Mouse (Mus musculus) urinary bladder, postnatal 0 days (tissue): ENCODE results near the gene 4931406P16Rik. TPM values are rescaled to one million over a fixed set of nuclear protein-coding genes. Genes with fewer than 3 reads are reported as not detected.

ENCODE experiments used
- polyA plus RNA-seq: library from polyadenylated mRNA; unstranded; fragments of >200 nt; fragmentation: Nextera tagmentation; extraction: Ambion mirVana; gene quantifications from 2 replicates; pipeline ENCODE4 v1.2.1, GENCODE M21; 2015

The 4931406P16Rik gene
- 22.9 and 31.6 TPM in 2 replicates for polyA plus RNA-seq

DNA sequence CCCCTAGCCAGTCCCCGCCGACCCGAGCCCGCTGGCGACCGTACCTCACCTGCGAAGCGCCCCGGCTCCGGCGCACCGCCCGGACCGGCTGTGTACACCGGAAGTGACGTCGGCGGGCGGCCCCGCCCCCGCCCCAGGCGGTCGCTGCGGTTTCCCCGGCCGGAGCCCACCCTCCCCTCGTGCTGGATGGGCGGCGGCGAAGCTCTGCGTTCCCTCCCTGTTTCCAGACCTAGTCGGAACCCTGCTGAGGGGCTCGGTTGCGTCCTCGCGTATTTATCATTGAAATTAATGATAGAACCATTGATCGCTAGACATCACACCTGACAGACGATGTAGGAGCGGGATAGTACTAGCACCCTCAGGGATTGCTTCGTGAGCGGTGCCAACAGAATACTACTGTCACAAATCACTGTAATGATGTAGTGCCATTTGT lies at the start of gene 4931406P16Rik:
4931406P16Rik (minus strand) TSS at position 109 of the 433 bp plus-strand sequence.

DNA sequence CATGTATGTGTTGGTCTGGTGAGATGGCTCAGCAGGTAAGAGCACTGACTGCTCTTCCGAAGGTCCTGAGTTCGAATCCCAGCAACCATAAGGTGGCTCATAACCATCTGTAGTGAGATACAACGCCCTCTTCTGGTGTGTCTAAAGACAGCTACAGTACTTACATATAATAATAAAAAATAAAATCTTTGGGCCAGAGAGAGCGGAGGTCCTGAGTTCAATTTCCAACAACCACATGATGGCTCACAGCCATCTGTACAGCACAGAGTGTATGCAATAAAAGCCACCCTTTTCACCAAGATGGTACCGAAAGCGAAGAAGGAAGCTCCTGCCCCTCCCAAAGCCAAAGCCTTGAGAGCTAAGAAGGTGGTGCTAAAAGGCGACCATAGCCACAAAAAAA lies 62.6 kb downstream of the 4931406P16Rik start, which contains the start of gene Gm6096:
Gm6096 (plus strand) TSS at position 301 of the 400 bp plus-strand sequence.

DNA sequence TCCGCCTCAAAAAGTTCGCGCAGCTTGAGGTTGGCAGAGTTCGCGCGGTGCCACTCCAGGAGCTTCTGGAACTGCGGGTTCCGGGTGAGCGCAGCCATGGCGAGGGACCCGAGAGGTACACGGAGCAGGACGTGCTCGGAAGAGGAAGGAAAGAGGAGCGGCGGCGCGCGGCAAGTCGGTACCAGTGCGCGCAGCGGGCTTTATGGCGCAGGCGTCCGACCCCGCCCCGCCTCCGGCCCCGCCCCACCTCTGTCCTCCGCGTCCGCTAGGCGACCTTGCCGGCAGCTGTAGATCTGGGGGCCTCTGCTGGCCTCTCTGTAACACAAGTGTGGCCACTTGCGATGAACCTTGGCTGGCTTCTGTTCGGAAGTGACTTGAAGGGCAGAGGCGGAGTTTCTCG lies 83.2 kb downstream of the 4931406P16Rik start, which contains the start of gene Gpi1:
Gpi1 (minus strand) TSS at position 221 of the 400 bp plus-strand sequence.

DNA sequence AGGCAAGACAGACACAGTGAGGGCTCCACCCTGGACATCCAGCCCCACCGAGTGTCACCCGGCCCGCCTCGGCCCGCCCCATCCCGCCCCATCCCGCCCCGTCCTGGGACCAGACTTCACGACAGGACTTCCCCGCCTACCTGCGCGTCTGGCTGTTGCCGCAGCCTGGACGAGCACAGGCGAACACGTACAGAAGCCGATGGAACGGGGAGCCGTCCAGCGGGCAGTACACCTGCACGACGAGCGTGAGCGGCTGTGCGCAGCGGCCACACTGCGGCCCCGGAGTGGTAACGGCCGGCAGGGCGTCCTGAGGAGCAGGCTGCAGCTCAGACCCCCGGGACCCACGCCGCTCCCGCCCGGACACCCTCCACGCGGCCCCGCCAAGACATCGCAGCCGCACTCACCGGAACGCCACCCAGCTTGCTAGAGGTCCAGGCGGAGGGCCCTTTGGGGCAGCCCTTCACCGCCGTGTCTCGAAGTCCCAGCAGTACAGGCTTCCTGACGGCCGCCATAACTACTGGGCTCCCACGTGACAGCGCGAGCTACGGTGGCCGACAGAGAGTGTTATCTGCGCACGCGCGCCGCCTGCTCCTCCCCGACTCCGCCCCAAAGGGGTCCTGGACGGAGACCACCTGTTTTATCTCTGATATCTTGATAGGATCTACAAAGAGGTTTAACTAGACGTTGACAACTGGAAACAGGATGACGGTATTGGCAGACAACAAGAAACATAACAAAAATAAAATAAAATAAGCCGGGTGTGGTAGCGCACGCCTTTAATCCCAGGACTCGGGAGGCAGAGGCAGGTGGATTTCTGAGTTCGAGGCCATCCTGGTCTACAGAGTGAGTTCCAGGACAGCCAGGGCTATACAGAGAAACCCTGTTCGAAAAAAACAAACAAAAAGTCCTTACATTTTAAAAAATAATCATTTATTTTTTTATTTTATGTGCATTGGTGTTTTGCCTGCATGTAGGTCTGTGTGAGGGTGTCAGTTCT lies 116.9 kb downstream of the 4931406P16Rik start, which contains the start of gene Pdcd2l:
Pdcd2l (minus strand) TSS at position 530 of the 997 bp plus-strand sequence.

Other genes with a start within 250 kb of the 4931406P16Rik start
- gene Scgb1b30, start 218.1 kb downstream of the 4931406P16Rik start, polyA plus RNA-seq: not detected in 2 replicates
- 3.2 and 3.7 TPM in 2 replicates for gene Wtip, start 180.3 kb downstream of the 4931406P16Rik start, polyA plus RNA-seq
- gene Uba2, start 144.0 kb downstream of the 4931406P16Rik start, polyA plus RNA-seq: 81.1 and 88.7 TPM in 2 replicates
- gene Pdcd2l, start 116.9 kb downstream of the 4931406P16Rik start, polyA plus RNA-seq: 35.8 and 38.7 TPM in 2 replicates
- gene Gpi1, start 83.2 kb downstream of the 4931406P16Rik start, polyA plus RNA-seq: 267 and 271 TPM in 2 replicates
- not detected in 2 replicates for gene Gm6096, start 62.5 kb downstream of the 4931406P16Rik start, polyA plus RNA-seq
- 52.2 and 57.9 TPM in 2 replicates for gene Lsm14a, start 79.8 kb upstream of the 4931406P16Rik start, polyA plus RNA-seq